Mouse (Mus musculus) E14TG2a.4 (cell line): ENCODE results near the gene Pask.

Experiments used
- CTCF ChIP-seq: conservative IDR thresholded peaks from 2 replicates; pipeline ENCODE4 v1.5.1; 2014; ENCODE audit warnings: low read length
- NANOG ChIP-seq: IDR thresholded peaks from 2 replicates; pipeline ENCODE4 v1.6.1; 2014; ENCODE audit warnings: borderline replicate concordance, low read length, mixed read lengths
- POU5F1 ChIP-seq: IDR thresholded peaks from 2 replicates; pipeline ENCODE4 v1.6.1; 2014; ENCODE audit warnings: low read length, borderline replicate concordance

- TF ChIP-seq CTCF, result no peak
- no peak for TF ChIP-seq NANOG
- TF ChIP-seq POU5F1, result no peak
Observed at GRCm38 (mm10) chr1:93300578-93300977, 42.7 kb downstream of the Pask start.
